Mouse (Mus musculus): ENCODE results near the gene Bpi. TPM values are rescaled to one million over a fixed set of nuclear protein-coding genes. Genes with fewer than 3 reads are reported as not detected.

Gene Bpi
- polyA plus RNA-seq, 1 experiment from 2014 or later, result not detected

GRCm38 (mm10) chr2:158247852-158248251 is 10.0 kb upstream of the Bpi start:
- Histone ChIP-seq H3K4me1 (replicated peaks; ENCODE audit: control insufficient read depth, insufficient read depth, low read length) (no peaks in the 10 kb centered on the region), H3K4me3 (ENCODE audit: low read depth, low read length) (no peak overlapping the region), H3K9ac (ENCODE audit: low read length) (no peak overlapping the region), H3K36me3 (ENCODE audit: control insufficient read depth, insufficient read depth, low read length) (no peaks in the 10 kb centered on the region), H3K27me3 (ENCODE audit: control insufficient read depth, insufficient read depth, low read length) (no peaks in the 10 kb centered on the region), H3K27ac (ENCODE audit: low read depth, low read length) (no peak overlapping the region), H3K4me2 (ENCODE audit: low read depth, low read length, severe bottlenecking) (no peak overlapping the region), H3K9me3 (ENCODE audit: control insufficient read depth, low read length) (no peaks in the 10 kb centered on the region)
- WGBS, result 86% methylated on average over 6 of the region's 6 CpGs
- ATAC-seq (replicated peaks; ENCODE audit: low FRiP score), result no peak
- no peak for DNase-seq (ENCODE audit: low spot score)

GRCm38 (mm10) chr2:158248318-158248717 is 9.6 kb upstream of the Bpi start:
- DNase-seq (ENCODE audit: low spot score) (no peak), ATAC-seq (replicated peaks; ENCODE audit: low FRiP score) (no peak)
- 85% methylated on average over 7 of the region's 7 CpGs for WGBS
- no peak overlapping the region for H3K4me3 ChIP-seq (ENCODE audit: low read depth, low read length)
- H3K27ac ChIP-seq (ENCODE audit: low read depth, low read length), result no peak overlapping the region
- no peaks in the 10 kb centered on the region for H3K4me1 ChIP-seq (replicated peaks; ENCODE audit: control insufficient read depth, insufficient read depth, low read length)
- H3K9me3 ChIP-seq (ENCODE audit: control insufficient read depth, low read length), result no peaks in the 10 kb centered on the region
- no peaks in the 10 kb centered on the region for H3K27me3 ChIP-seq (ENCODE audit: control insufficient read depth, insufficient read depth, low read length)
- H3K36me3 ChIP-seq (ENCODE audit: control insufficient read depth, insufficient read depth, low read length), result no peaks in the 10 kb centered on the region
- H3K4me2 ChIP-seq (ENCODE audit: low read depth, low read length, severe bottlenecking), result no peak overlapping the region
- no peak overlapping the region for H3K9ac ChIP-seq (ENCODE audit: low read length)

GRCm38 (mm10) chr2:158250558-158250957 is 7.3 kb upstream of the Bpi start:
- no peak for ATAC-seq (replicated peaks; ENCODE audit: low FRiP score)
- 80% methylated on average over 4 of the region's 4 CpGs for WGBS
- Histone ChIP-seq H3K9me3 (ENCODE audit: control insufficient read depth, low read length) (no peaks in the 10 kb centered on the region), H3K27ac (ENCODE audit: low read depth, low read length) (no peak overlapping the region), H3K4me2 (ENCODE audit: low read depth, low read length, severe bottlenecking) (no peak overlapping the region), H3K9ac (ENCODE audit: low read length) (no peak overlapping the region), H3K36me3 (ENCODE audit: control insufficient read depth, insufficient read depth, low read length) (no peaks in the 10 kb centered on the region), H3K4me1 (replicated peaks; ENCODE audit: control insufficient read depth, insufficient read depth, low read length) (no peaks in the 10 kb centered on the region), H3K4me3 (ENCODE audit: low read depth, low read length) (no peak overlapping the region), H3K27me3 (ENCODE audit: control insufficient read depth, insufficient read depth, low read length) (no peaks in the 10 kb centered on the region)
- no peak for DNase-seq (ENCODE audit: low spot score)

DNA sequence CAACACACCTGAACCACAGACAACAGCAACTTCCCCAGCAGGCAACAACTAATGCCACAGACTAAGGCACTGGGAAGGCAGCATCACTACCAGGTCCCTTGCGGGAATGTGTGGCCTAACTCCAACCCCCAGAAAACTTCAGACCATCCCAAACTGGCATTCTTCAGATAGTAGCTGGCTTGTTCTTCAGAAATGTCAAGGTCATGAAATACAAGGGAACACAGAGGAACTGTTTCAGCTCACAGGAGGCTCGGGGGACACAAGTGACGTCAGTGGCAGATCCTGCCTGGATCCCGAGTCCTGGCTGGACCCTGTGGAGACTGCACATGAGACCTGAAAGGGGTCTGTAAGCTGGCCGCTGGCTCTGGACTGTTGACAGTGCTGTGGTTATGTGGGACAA is 4.1 kb upstream of the Bpi start:
- ATAC-seq (replicated peaks; ENCODE audit: low FRiP score), result no peak
- peaks cover 8% of the 10 kb centered on the region; the same call in 1 of the 2 replicates for H3K4me1 ChIP-seq (replicated peaks; ENCODE audit: control insufficient read depth, insufficient read depth, low read length)

GRCm38 (mm10) chr2:158256894-158257293 is 1.0 kb upstream of the Bpi start:
- DNase-seq (ENCODE audit: low spot score), result peak; percentile 71
- no peak overlapping the region for H3K27ac ChIP-seq (ENCODE audit: low read depth, low read length)
- no peak for ATAC-seq (replicated peaks; ENCODE audit: low FRiP score)
- no peaks in the 10 kb centered on the region for H3K36me3 ChIP-seq (ENCODE audit: control insufficient read depth, insufficient read depth, low read length)
- no peak overlapping the region for H3K9ac ChIP-seq (ENCODE audit: low read length)
- 13% methylated on average over 5 of the region's 5 CpGs for WGBS
- H3K4me3 ChIP-seq (ENCODE audit: low read depth, low read length), result no peak overlapping the region
- H3K4me2 ChIP-seq (ENCODE audit: low read depth, low read length, severe bottlenecking), result no peak overlapping the region
- H3K9me3 ChIP-seq (ENCODE audit: control insufficient read depth, low read length), result no peaks in the 10 kb centered on the region
- H3K4me1 ChIP-seq (replicated peaks; ENCODE audit: control insufficient read depth, insufficient read depth, low read length), result peaks cover 8% of the 10 kb centered on the region; the same call in 1 of the 2 replicates
- H3K27me3 ChIP-seq (ENCODE audit: control insufficient read depth, insufficient read depth, low read length), result no peaks in the 10 kb centered on the region

More for the DNA sequence above, 4.1 kb upstream of the Bpi start:
- Histone ChIP-seq H3K36me3 (ENCODE audit: control insufficient read depth, insufficient read depth, low read length) (no peaks in the 10 kb centered on the region), H3K27ac (ENCODE audit: low read depth, low read length) (no peak overlapping the region), H3K4me3 (ENCODE audit: low read depth, low read length) (no peak overlapping the region), H3K4me2 (ENCODE audit: low read depth, low read length, severe bottlenecking) (no peak overlapping the region), H3K9ac (ENCODE audit: low read length) (no peak overlapping the region), H3K9me3 (ENCODE audit: control insufficient read depth, low read length) (no peaks in the 10 kb centered on the region), H3K27me3 (ENCODE audit: control insufficient read depth, insufficient read depth, low read length) (no peaks in the 10 kb centered on the region)
- 81% methylated on average over 5 of the region's 5 CpGs for WGBS
- DNase-seq (ENCODE audit: low spot score), result no peak

DNA sequence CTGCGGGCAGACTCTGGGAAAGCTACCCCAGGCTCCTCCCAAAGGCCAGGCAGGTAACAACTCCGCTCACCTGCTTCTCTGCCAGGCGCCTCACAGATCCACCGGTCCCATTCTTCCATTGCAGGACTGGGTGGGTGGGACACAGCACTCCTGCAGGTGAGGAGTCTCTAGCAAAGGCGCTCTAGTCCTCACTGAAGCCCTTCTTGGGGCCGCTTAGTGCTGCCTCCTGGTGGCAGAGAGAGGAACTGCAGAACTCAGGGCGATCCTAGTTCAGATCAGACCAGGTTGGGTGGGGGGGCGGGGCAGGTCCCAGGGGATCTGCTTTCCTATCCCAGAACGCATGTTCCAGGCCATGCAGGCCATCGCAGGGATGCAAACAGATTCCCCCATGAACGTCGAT is 887 bp downstream of the Bpi start:
- peaks cover 8% of the 10 kb centered on the region; the same call in 1 of the 2 replicates for H3K4me1 ChIP-seq (replicated peaks; ENCODE audit: control insufficient read depth, insufficient read depth, low read length)
- WGBS, result 14% methylated on average over 12 of the region's 12 CpGs
- no peaks in the 10 kb centered on the region for H3K9me3 ChIP-seq (ENCODE audit: control insufficient read depth, low read length)
- H3K4me3 ChIP-seq (ENCODE audit: low read depth, low read length), result no peak overlapping the region
- H3K27me3 ChIP-seq (ENCODE audit: control insufficient read depth, insufficient read depth, low read length), result no peaks in the 10 kb centered on the region
- DNase-seq (ENCODE audit: low spot score), result peak; percentile 89
- H3K36me3 ChIP-seq (ENCODE audit: control insufficient read depth, insufficient read depth, low read length), result no peaks in the 10 kb centered on the region
- peak; percentile 69; the same call in 1 of the 2 replicates for ATAC-seq (replicated peaks; ENCODE audit: low FRiP score)
- no peak overlapping the region for H3K27ac ChIP-seq (ENCODE audit: low read depth, low read length)
- no peak overlapping the region for H3K4me2 ChIP-seq (ENCODE audit: low read depth, low read length, severe bottlenecking)
- H3K9ac ChIP-seq (ENCODE audit: low read length), result no peak overlapping the region

DNA sequence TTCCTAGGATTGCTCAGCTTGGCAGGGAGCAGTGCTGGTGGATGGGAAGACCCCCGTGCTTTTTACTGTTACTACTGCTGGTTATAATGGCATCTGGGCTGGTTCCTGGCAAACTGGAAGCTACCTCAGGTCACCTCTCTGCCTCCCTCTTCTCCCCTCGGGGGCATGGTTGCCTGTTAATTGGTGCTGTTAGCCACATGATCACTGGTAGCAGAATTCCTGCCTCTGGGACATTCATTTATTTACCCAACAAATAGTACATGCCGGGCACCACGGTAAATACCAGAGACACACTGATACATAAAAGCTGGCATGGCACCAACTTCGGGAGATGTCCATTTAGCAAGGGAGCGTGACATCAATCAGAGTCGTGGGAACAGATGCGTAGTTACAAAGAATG is 1.6 kb downstream of the Bpi start:
- no peaks in the 10 kb centered on the region for H3K27me3 ChIP-seq (ENCODE audit: control insufficient read depth, insufficient read depth, low read length)
- no peak overlapping the region for H3K27ac ChIP-seq (ENCODE audit: low read depth, low read length)
- WGBS, result 84% methylated on average over 8 of the region's 8 CpGs
- no peaks in the 10 kb centered on the region for H3K36me3 ChIP-seq (ENCODE audit: control insufficient read depth, insufficient read depth, low read length)
- no peak overlapping the region for H3K4me3 ChIP-seq (ENCODE audit: low read depth, low read length)
- H3K4me2 ChIP-seq (ENCODE audit: low read depth, low read length, severe bottlenecking), result no peak overlapping the region
- ATAC-seq (replicated peaks; ENCODE audit: low FRiP score), result no peak
- peaks cover 8% of the 10 kb centered on the region; the same call in 1 of the 2 replicates for H3K4me1 ChIP-seq (replicated peaks; ENCODE audit: control insufficient read depth, insufficient read depth, low read length)
- no peak overlapping the region for H3K9ac ChIP-seq (ENCODE audit: low read length)
- H3K9me3 ChIP-seq (ENCODE audit: control insufficient read depth, low read length), result no peaks in the 10 kb centered on the region
- DNase-seq (ENCODE audit: low spot score), result no peak

- ATAC-seq (replicated peaks; ENCODE audit: low FRiP score) (no peak), DNase-seq (ENCODE audit: low spot score) (no peak)
- H3K36me3 ChIP-seq (ENCODE audit: control insufficient read depth, insufficient read depth, low read length), result no peaks in the 10 kb centered on the region
- H3K4me3 ChIP-seq (ENCODE audit: low read depth, low read length), result no peak overlapping the region
- no peak overlapping the region for H3K27ac ChIP-seq (ENCODE audit: low read depth, low read length)
- no peak overlapping the region for H3K4me2 ChIP-seq (ENCODE audit: low read depth, low read length, severe bottlenecking)
- WGBS, result 83% methylated on average over 3 of the region's 3 CpGs
- no peaks in the 10 kb centered on the region for H3K9me3 ChIP-seq (ENCODE audit: control insufficient read depth, low read length)
- H3K4me1 ChIP-seq (replicated peaks; ENCODE audit: control insufficient read depth, insufficient read depth, low read length), result no peaks in the 10 kb centered on the region
- H3K27me3 ChIP-seq (ENCODE audit: control insufficient read depth, insufficient read depth, low read length), result no peaks in the 10 kb centered on the region
- no peak overlapping the region for H3K9ac ChIP-seq (ENCODE audit: low read length)
Observed at GRCm38 (mm10) chr2:158264877-158265276, 7.0 kb downstream of the Bpi start.

- no peak for ATAC-seq (replicated peaks; ENCODE audit: low FRiP score)
- Histone ChIP-seq H3K4me3 (ENCODE audit: low read depth, low read length) (no peak overlapping the region), H3K27me3 (ENCODE audit: control insufficient read depth, insufficient read depth, low read length) (no peaks in the 10 kb centered on the region), H3K9ac (ENCODE audit: low read length) (no peak overlapping the region), H3K4me2 (ENCODE audit: low read depth, low read length, severe bottlenecking) (no peak overlapping the region), H3K27ac (ENCODE audit: low read depth, low read length) (no peak overlapping the region), H3K9me3 (ENCODE audit: control insufficient read depth, low read length) (no peaks in the 10 kb centered on the region), H3K36me3 (ENCODE audit: control insufficient read depth, insufficient read depth, low read length) (no peaks in the 10 kb centered on the region), H3K4me1 (replicated peaks; ENCODE audit: control insufficient read depth, insufficient read depth, low read length) (no peaks in the 10 kb centered on the region)
- no peak for DNase-seq (ENCODE audit: low spot score)
- 82% methylated on average over 8 of the region's 8 CpGs for WGBS
Observed at GRCm38 (mm10) chr2:158270017-158270416, 12.1 kb downstream of the Bpi start.
